Comparison of ENCODE assay signal across 8 mouse cellular contexts in the genomic region with DNA sequence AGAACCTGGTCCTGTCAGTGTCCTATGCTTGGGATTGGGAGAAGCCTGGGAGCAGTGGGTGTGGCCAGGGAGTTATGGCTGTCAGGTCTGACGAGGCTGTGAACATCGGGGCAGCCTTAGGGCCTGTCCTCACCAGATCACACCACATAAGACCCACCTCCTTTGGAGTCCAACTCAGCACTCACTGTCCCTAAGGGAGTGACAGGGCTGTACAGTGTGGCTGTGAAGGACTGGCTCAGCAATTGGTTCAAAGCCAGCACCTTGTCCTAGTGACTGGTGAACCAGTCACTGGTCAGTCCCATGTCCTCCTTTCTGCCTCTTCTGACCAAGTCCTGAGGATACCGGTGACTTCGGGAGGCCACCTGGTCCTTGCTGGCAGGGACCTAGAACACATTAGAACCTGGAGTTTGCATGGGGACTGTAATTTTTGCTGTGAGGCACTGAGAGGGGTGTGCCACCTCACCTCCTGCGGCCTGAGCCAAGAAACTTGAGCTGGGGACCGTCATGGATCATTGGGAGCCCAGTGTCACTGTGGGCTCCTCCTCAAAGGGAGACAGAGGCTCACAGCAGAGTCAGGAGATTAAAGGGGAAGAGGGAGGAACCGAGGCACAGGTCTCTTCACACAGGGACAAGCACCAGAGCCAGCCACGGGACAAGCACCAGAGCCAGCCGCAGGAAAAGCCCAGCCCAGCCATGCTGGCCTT. TPM values are rescaled to one million over a fixed set of nuclear protein-coding genes. Genes with fewer than 3 reads are reported as not detected.
A peak's percentile ranks its signal among the peaks of the same experiment; 100 is the strongest.
DNase-seq lines count a peak whose midpoint lies in the region; ATAC-seq and TF ChIP-seq lines count a peak whose summit lies in the region.

No protein-coding gene starts in this region.

- 0 out of 2 replicates have a peak overlapping the region, but pooled peaks have one; percentile 19 for H3K9ac ChIP-seq in kidney, postnatal 0 days (ENCODE audit: low read depth, low read length)
- H3K9ac ChIP-seq in forebrain, embryonic 16.5 days (replicated peaks; ENCODE audit: low read depth, low read length), result no peak overlapping the region
- peak overlapping the region; percentile 82; the same call in 1 of the 2 replicates for H3K9ac ChIP-seq in liver, postnatal 0 days (replicated peaks)

- TF ChIP-seq CTCF in kidney, postnatal 0 days (IDR thresholded peaks at IDR 0.05; ENCODE audit: low read depth), result no peak
- no peak for TF ChIP-seq CTCF in liver, postnatal 0 days (IDR thresholded peaks at IDR 0.05; ENCODE audit: low read depth)

- H3K4me2 ChIP-seq in kidney, postnatal 0 days (ENCODE audit: low read length), result no peak overlapping the region
- no peak overlapping the region for H3K4me2 ChIP-seq in forebrain, embryonic 16.5 days (ENCODE audit: low read length)
- peak overlapping the region; percentile 78; the same call in 1 of the 2 replicates for H3K4me2 ChIP-seq in liver, postnatal 0 days (ENCODE audit: low read depth, low read length)

- H3K9me3 ChIP-seq in kidney, postnatal 0 days (replicated peaks; ENCODE audit: low read length), result no peaks in the 10 kb centered on the region
- no peaks in the 10 kb centered on the region for H3K9me3 ChIP-seq in forebrain, embryonic 16.5 days (ENCODE audit: control insufficient read depth, low read length)
- H3K9me3 ChIP-seq in liver, postnatal 0 days (ENCODE audit: low read length), result no peaks in the 10 kb centered on the region

- peak; percentile 55 for DNase-seq in kidney, postnatal 0 days (ENCODE audit: low spot score)
- DNase-seq in kidney, adult 9 months, result no peak
- DNase-seq in adrenal gland, postnatal 10 days, result peak; percentile 71
- DNase-seq in liver, postnatal 0 days, result no peak
- DNase-seq in urinary bladder, postnatal 4 days (ENCODE audit: low spot score in 2 of 2), result no peak
- DNase-seq in urinary bladder, adult 2 months (ENCODE audit: low spot score), result no peak

- TF ChIP-seq EP300 in liver, postnatal 0 days (IDR thresholded peaks at IDR 0.05; ENCODE audit: low read depth), result no peak

- no peak overlapping the region for H3K4me3 ChIP-seq in kidney, postnatal 0 days (replicated peaks; ENCODE audit: low read depth, low read length)
- no peak overlapping the region for H3K4me3 ChIP-seq in forebrain, embryonic 16.5 days (replicated peaks; ENCODE audit: low read length)
- no peak overlapping the region for H3K4me3 ChIP-seq in liver, postnatal 0 days (ENCODE audit: low read depth, low read length)

- H3K27me3 ChIP-seq in kidney, postnatal 0 days (ENCODE audit: insufficient read depth, low read length), result no peaks in the 10 kb centered on the region
- H3K27me3 ChIP-seq in forebrain, embryonic 16.5 days (replicated peaks; ENCODE audit: control insufficient read depth, insufficient read depth, low read length), result no peaks in the 10 kb centered on the region
- no peaks in the 10 kb centered on the region for H3K27me3 ChIP-seq in liver, postnatal 0 days (ENCODE audit: insufficient read depth, low read length)

- peaks cover 40% of the 10 kb centered on the region for H3K4me1 ChIP-seq in kidney, postnatal 0 days (replicated peaks; ENCODE audit: insufficient read depth, low read length)
- H3K4me1 ChIP-seq in forebrain, embryonic 16.5 days (replicated peaks; ENCODE audit: control insufficient read depth, insufficient read depth, low read length), result peaks cover 34% of the 10 kb centered on the region
- H3K4me1 ChIP-seq in liver, postnatal 0 days (ENCODE audit: insufficient read depth), result peaks cover 47% of the 10 kb centered on the region

- no peak for ATAC-seq in kidney, postnatal 0 days (replicated peaks; ENCODE audit: low FRiP score, low read depth)
- no peak for ATAC-seq in forebrain, embryonic 16.5 days
- no peak for ATAC-seq in liver, postnatal 0 days
- ATAC-seq in monocyte, adult 5-6 weeks (replicated peaks; ENCODE audit: insufficient number of reproducible peaks, low FRiP score, low TSS enrichment, poor library complexity, severe bottlenecking), result no peak

- WGBS in kidney, postnatal 0 days, result 25% methylated on average over 9 of the region's 9 CpGs
- 72% methylated on average over 9 of the region's 9 CpGs for WGBS in forebrain, embryonic 16.5 days
- WGBS in liver, postnatal 0 days (ENCODE audit: insufficient replicate concordance), result 49% methylated on average over 9 of the region's 9 CpGs

- no peaks in the 10 kb centered on the region for H3K36me3 ChIP-seq in kidney, postnatal 0 days (ENCODE audit: insufficient read depth, low read length)
- no peaks in the 10 kb centered on the region for H3K36me3 ChIP-seq in forebrain, embryonic 16.5 days (ENCODE audit: control insufficient read depth, insufficient read depth)
- H3K36me3 ChIP-seq in liver, postnatal 0 days (replicated peaks; ENCODE audit: insufficient read depth, low read length), result no peaks in the 10 kb centered on the region

- peak overlapping the region; percentile 99 for H3K27ac ChIP-seq in kidney, postnatal 0 days
- H3K27ac ChIP-seq in forebrain, embryonic 16.5 days (ENCODE audit: low read length), result peak overlapping the region; percentile 98
- peak overlapping the region; percentile 100 for H3K27ac ChIP-seq in liver, postnatal 0 days (ENCODE audit: low read depth)

RNA-seq across cellular contexts. Expression of gene Mknk2, which starts 1.8 kb away (rescaled TPM):
- 75.8 and 85.5 TPM in 2 replicates for polyA plus RNA-seq in kidney, postnatal 0 days (2015; fragmentation: Nextera tagmentation; extraction: Ambion mirVana)
- 100 to 1,000 TPM; 249 to 298 TPM for total RNA-seq in adrenal gland, postnatal 10 days (2021)
- polyA plus RNA-seq in forebrain, embryonic 16.5 days (2015; fragmentation: Nextera tagmentation; extraction: Ambion mirVana), result 57.1 and 61.2 TPM in 2 replicates
- 45.8 and 46.1 TPM in 2 replicates for polyA plus RNA-seq in liver, postnatal 0 days (2015; fragmentation: Nextera tagmentation; extraction: Ambion mirVana)
- 129 and 137 TPM in 2 replicates for polyA plus RNA-seq in urinary bladder, adult 2 months (2012; rRNA removed)
- total RNA-seq in monocyte, adult 5-6 weeks (2017), result 56.7 to 115 TPM (median 94.0 TPM) in 3 replicates

RNA-seq across cellular contexts. Expression of gene Mob3a, which starts 22.1 kb away (rescaled TPM):
- polyA plus RNA-seq in kidney, postnatal 0 days (2015; fragmentation: Nextera tagmentation; extraction: Ambion mirVana), result 22.3 and 26.7 TPM in 2 replicates
- 10 to 100 TPM; 17.7 to 20.1 TPM for total RNA-seq in adrenal gland, postnatal 10 days (2021)
- polyA plus RNA-seq in forebrain, embryonic 16.5 days (2015; fragmentation: Nextera tagmentation; extraction: Ambion mirVana), result 56.9 and 59.4 TPM in 2 replicates
- 14.7 and 17.3 TPM in 2 replicates for polyA plus RNA-seq in liver, postnatal 0 days (2015; fragmentation: Nextera tagmentation; extraction: Ambion mirVana)
- polyA plus RNA-seq in urinary bladder, adult 2 months (2012; rRNA removed), result 24.5 and 29.1 TPM in 2 replicates
- total RNA-seq in monocyte, adult 5-6 weeks (2017), result 57.4 to 129 TPM (median 87.2 TPM) in 3 replicates

RNA-seq across cellular contexts. Expression of gene Izumo4, which starts 22.3 kb away (rescaled TPM):
- 22.4 and 24.5 TPM in 2 replicates for polyA plus RNA-seq in kidney, postnatal 0 days (2015; fragmentation: Nextera tagmentation; extraction: Ambion mirVana)
- 10 to 100 TPM in 1 of 2 experiments, 1 to 10 TPM in 1; 6.9 to 13.1 TPM for total RNA-seq in adrenal gland, postnatal 10 days (2021)
- polyA plus RNA-seq in forebrain, embryonic 16.5 days (2015; fragmentation: Nextera tagmentation; extraction: Ambion mirVana), result 32.5 and 44.1 TPM in 2 replicates
- 7.9 and 10.4 TPM in 2 replicates for polyA plus RNA-seq in liver, postnatal 0 days (2015; fragmentation: Nextera tagmentation; extraction: Ambion mirVana)
- polyA plus RNA-seq in urinary bladder, adult 2 months (2012; rRNA removed), result 68.7 and 88.2 TPM in 2 replicates
- 10.6 to 17.9 TPM (median 17.1 TPM) in 3 replicates for total RNA-seq in monocyte, adult 5-6 weeks (2017)

RNA-seq across cellular contexts. Expression of gene Btbd2, which starts 22.8 kb away (rescaled TPM):
- 62.7 and 64.5 TPM in 2 replicates for polyA plus RNA-seq in kidney, postnatal 0 days (2015; fragmentation: Nextera tagmentation; extraction: Ambion mirVana)
- 10 to 100 TPM; 50.4 to 65.3 TPM for total RNA-seq in adrenal gland, postnatal 10 days (2021)
- 75.2 and 79.7 TPM in 2 replicates for polyA plus RNA-seq in forebrain, embryonic 16.5 days (2015; fragmentation: Nextera tagmentation; extraction: Ambion mirVana)
- 10.7 and 11.5 TPM in 2 replicates for polyA plus RNA-seq in liver, postnatal 0 days (2015; fragmentation: Nextera tagmentation; extraction: Ambion mirVana)
- polyA plus RNA-seq in urinary bladder, adult 2 months (2012; rRNA removed), result 36.5 and 48.5 TPM in 2 replicates
- total RNA-seq in monocyte, adult 5-6 weeks (2017), result 14.6 to 23.9 TPM (median 23.1 TPM) in 3 replicates

RNA-seq across cellular contexts. Expression of gene Csnk1g2, which starts 57.1 kb away (rescaled TPM):
- 137 and 139 TPM in 2 replicates for polyA plus RNA-seq in kidney, postnatal 0 days (2015; fragmentation: Nextera tagmentation; extraction: Ambion mirVana)
- total RNA-seq in adrenal gland, postnatal 10 days (2021), result 100 to 1,000 TPM; 121 to 131 TPM
- 91.3 and 96.9 TPM in 2 replicates for polyA plus RNA-seq in forebrain, embryonic 16.5 days (2015; fragmentation: Nextera tagmentation; extraction: Ambion mirVana)
- polyA plus RNA-seq in liver, postnatal 0 days (2015; fragmentation: Nextera tagmentation; extraction: Ambion mirVana), result 41.4 and 45.8 TPM in 2 replicates
- 153 and 158 TPM in 2 replicates for polyA plus RNA-seq in urinary bladder, adult 2 months (2012; rRNA removed)
- 174 to 193 TPM (median 192 TPM) in 3 replicates for total RNA-seq in monocyte, adult 5-6 weeks (2017)

Comparison
In these comparisons a context has a peak if more than half of its experiments do, and no peak if none do; other contexts are left out.
1. DNase-seq: peak in kidney, postnatal 0 days (single experiment) and adrenal gland, postnatal 10 days (single experiment); none in kidney, adult 9 months (single experiment), liver, postnatal 0 days (single experiment), urinary bladder, postnatal 4 days (0 of 2) and urinary bladder, adult 2 months (single experiment).
2. Peak in every context shown above with its lines, with median percentiles within 50 percentile points of each other: H3K27ac ChIP-seq.